Mouse (Mus musculus): ENCODE results near the gene Calcoco2. TPM values are rescaled to one million over a fixed set of nuclear protein-coding genes. Genes with fewer than 3 reads are reported as not detected.
"Not testable (repeated sequence)": the region's sequence is repeated elsewhere in the genome, so short reads cannot be mapped to it uniquely, and the experiment has no call there.

Gene Calcoco2
- polyA plus RNA-seq, 1 experiment from 2014 or later, result not detected

DNA sequence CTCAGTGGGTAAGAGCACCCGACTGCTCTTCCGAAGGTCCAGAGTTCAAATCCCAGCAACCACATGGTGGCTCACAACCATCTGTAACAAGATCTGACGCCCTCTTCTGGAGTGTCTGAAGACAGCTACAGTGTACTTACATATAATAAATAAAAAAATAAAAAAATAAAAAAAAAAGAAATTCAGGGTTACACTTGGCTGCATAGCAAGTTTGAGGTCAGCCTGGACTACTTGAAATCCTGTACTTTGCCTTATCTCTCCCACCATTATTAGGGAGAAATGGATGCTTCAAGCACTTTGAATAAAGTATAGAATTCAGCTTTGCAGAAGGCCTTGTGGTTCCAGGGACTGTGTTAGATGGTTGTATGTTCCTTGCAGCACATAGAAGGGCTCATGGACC is 5.2 kb upstream of the Calcoco2 start:
- H3K27me3 ChIP-seq; H3K36me3 ChIP-seq; DNase-seq; H3K27ac ChIP-seq; H3K4me2 ChIP-seq; H3K9me3 ChIP-seq (replicated peaks); H3K4me1 ChIP-seq (replicated peaks); H3K9ac ChIP-seq; H3K4me3 ChIP-seq (replicated peaks); ATAC-seq (ENCODE audit: low read depth): not testable (repeated sequence)
- 51% methylated on average over 3 of the region's 3 CpGs for WGBS (ENCODE audit: insufficient replicate concordance)

DNA sequence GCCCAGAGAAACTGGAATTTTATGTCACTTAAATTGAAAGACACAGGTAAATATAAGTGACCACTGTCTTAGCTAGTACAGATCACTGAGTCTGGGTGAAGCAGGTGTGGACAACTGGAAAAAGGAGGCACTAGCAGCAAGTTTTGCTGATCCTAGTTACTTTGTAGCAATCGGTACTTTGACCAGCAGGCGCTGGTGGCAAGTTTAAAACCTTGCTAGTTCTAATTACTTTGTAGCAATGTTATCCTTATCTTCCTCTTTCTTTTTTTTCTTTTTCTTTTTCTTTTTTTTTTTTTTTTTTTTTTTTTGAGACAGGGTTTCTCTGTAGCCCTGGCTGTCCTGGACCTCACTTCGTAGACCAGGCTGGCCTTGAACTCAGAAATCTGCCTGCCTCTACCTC is 4.4 kb upstream of the Calcoco2 start:
- Histone ChIP-seq H3K4me1 (replicated peaks) (no peaks in the 10 kb centered on the region), H3K9me3 (replicated peaks) (no peaks in the 10 kb centered on the region), H3K4me3 (replicated peaks) (no peak overlapping the region), H3K27ac (no peak overlapping the region), H3K36me3 (no peaks in the 10 kb centered on the region), H3K9ac (no peak overlapping the region), H3K27me3 (peaks cover 5% of the 10 kb centered on the region; the same call in 1 of the 2 replicates), H3K4me2 (no peak overlapping the region)
- ATAC-seq (ENCODE audit: low read depth) (no peak), DNase-seq (no peak)
- 76% methylated on average over 3 of the region's 3 CpGs for WGBS (ENCODE audit: insufficient replicate concordance)

DNA sequence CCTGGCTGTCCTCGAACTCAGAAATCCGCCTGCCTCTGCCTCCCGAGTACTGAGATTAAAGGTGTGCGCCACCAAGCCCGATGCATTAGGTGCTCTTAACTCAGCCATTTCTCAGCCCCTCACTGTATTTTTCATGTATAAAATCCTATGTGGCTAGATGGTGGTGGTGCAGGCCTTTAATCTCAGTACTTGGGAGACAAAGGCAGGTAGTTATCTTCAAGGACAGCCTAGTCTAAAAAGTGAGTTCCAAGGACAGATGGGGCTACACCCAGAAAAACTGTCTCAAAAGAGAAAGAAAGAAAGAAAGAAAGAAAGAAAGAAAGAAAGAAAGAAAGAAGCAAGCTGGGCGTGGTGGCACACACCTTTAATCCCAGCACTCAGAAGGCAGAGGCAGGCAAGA is 3.7 kb upstream of the Calcoco2 start:
- 0 out of 2 replicates have a peak, but pooled peaks cover 5% of the 10 kb centered on the region for H3K27me3 ChIP-seq
- no peak for DNase-seq
- H3K4me3 ChIP-seq (replicated peaks), result no peak overlapping the region
- no peaks in the 10 kb centered on the region for H3K4me1 ChIP-seq (replicated peaks)
- H3K4me2 ChIP-seq, result no peak overlapping the region
- 67% methylated on average over 6 of the region's 6 CpGs for WGBS (ENCODE audit: insufficient replicate concordance)
- H3K27ac ChIP-seq, result no peak overlapping the region
- no peak for ATAC-seq (ENCODE audit: low read depth)
- H3K9ac ChIP-seq, result no peak overlapping the region
- H3K36me3 ChIP-seq, result no peaks in the 10 kb centered on the region
- H3K9me3 ChIP-seq (replicated peaks), result no peaks in the 10 kb centered on the region

DNA sequence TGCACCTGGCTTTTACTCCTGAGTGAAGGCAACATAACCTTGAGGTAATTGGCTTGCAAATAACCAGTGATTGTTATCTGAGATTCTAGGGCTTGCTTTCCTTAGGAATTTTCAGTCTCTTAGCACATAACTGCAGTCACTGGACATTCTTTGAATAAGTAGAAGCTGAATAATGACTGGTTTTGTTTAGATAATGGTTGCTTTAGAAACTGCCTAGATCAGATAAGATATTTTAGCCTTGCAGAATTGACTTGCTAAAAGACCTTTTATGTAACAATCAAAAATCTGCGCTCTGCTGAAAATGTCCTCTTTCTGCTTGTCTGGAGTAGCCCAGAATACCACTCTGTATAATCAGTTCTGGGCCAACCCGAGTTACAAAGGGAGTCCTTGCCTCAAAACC is 2.3 kb upstream of the Calcoco2 start:
- no peaks in the 10 kb centered on the region for H3K4me1 ChIP-seq (replicated peaks)
- no peak overlapping the region for H3K27ac ChIP-seq
- no peak overlapping the region for H3K4me2 ChIP-seq
- no peaks in the 10 kb centered on the region for H3K36me3 ChIP-seq
- H3K9ac ChIP-seq, result no peak overlapping the region
- WGBS (ENCODE audit: insufficient replicate concordance), result 42% methylated on average over 2 of the region's 2 CpGs
- H3K4me3 ChIP-seq (replicated peaks), result no peak overlapping the region
- H3K27me3 ChIP-seq, result 0 out of 2 replicates have a peak, but pooled peaks cover 5% of the 10 kb centered on the region
- DNase-seq (no peak), ATAC-seq (ENCODE audit: low read depth) (no peak)
- H3K9me3 ChIP-seq (replicated peaks), result no peaks in the 10 kb centered on the region

DNA sequence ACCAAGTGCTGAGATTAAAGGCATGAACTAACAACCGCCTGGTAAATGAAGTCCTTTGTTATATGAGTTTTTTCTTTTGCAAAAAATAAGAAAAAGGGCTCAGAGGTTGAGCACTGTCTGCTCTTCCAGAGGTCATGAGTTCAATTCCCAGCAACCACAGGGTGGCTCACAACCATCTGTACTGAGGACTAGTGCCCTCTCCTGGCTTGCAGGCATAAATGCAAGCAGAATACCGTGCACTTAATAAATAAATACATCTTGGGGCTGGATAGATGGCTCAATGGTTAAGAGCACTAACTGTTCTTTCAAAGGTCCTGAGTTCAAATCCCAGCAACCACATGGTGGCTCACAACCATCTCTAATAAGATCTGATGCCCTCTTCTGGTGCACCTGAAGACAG is 814 bp downstream of the Calcoco2 start:
- not testable (repeated sequence) for H3K27ac ChIP-seq; H3K9ac ChIP-seq; H3K4me2 ChIP-seq; ATAC-seq (ENCODE audit: low read depth); H3K4me1 ChIP-seq (replicated peaks); H3K36me3 ChIP-seq; H3K27me3 ChIP-seq; H3K9me3 ChIP-seq (replicated peaks); DNase-seq; H3K4me3 ChIP-seq (replicated peaks)
- WGBS (ENCODE audit: insufficient replicate concordance), result 42% methylated on average over 2 of the region's 2 CpGs

DNA sequence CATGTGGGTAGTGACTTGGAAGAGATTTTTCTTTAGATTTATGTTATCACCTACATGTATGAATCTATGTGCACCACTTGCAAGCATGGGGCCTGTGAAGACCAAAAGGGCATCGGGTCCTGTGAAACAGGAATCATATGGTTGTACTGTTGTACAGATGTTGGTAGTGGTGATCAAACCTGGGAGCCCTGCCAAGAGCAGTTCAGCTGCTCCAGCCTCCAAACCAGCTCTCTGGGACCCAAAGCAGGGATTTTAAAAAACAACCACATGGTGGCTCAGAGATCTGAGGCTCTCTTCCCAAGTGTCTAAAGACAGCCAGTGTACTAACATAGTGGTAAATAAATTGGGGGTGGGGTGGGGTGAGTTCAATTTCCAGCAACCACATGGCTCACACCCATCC is 3.4 kb downstream of the Calcoco2 start:
- Histone ChIP-seq H3K4me1 (replicated peaks) (no peaks in the 10 kb centered on the region), H3K4me3 (replicated peaks) (no peak overlapping the region), H3K36me3 (no peaks in the 10 kb centered on the region), H3K4me2 (no peak overlapping the region), H3K9me3 (replicated peaks) (no peaks in the 10 kb centered on the region), H3K27me3 (0 out of 2 replicates have a peak, but pooled peaks cover 5% of the 10 kb centered on the region), H3K27ac (no peak overlapping the region), H3K9ac (no peak overlapping the region)
- 55% methylated on average over 1 of the region's 1 CpGs for WGBS (ENCODE audit: insufficient replicate concordance)
- ATAC-seq (ENCODE audit: low read depth), result no peak
- no peak for DNase-seq

DNA sequence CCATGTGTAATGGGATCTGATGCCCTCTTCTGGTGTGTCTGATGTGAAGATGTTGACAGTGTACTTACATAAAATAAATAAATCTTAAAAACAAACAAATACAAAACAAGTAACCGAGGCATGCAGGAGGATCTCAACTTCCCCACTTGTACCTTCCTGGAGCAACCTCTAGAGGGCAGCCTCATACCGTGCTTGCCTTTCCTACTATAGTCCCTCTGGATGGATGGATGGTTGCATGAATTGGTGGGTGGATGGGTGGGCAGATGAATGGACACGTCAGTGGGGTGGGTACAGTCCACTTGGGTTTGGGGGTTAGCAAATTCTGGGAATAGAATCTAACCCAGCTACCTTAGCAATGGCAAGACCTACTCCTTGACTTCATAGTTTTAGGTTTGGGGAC is 18.4 kb downstream of the Calcoco2 start:
- WGBS (ENCODE audit: insufficient replicate concordance), result 6% methylated on average over 3 of the region's 3 CpGs
- H3K4me3 ChIP-seq (replicated peaks), result no peak overlapping the region
- DNase-seq (no peak), ATAC-seq (ENCODE audit: low read depth) (no peak)
- no peak overlapping the region for H3K9ac ChIP-seq
- no peaks in the 10 kb centered on the region for H3K9me3 ChIP-seq (replicated peaks)
- H3K36me3 ChIP-seq, result no peaks in the 10 kb centered on the region
- no peak overlapping the region for H3K4me2 ChIP-seq
- H3K27ac ChIP-seq, result no peak overlapping the region
- peaks cover 12% of the 10 kb centered on the region for H3K27me3 ChIP-seq
- no peaks in the 10 kb centered on the region for H3K4me1 ChIP-seq (replicated peaks)

DNA sequence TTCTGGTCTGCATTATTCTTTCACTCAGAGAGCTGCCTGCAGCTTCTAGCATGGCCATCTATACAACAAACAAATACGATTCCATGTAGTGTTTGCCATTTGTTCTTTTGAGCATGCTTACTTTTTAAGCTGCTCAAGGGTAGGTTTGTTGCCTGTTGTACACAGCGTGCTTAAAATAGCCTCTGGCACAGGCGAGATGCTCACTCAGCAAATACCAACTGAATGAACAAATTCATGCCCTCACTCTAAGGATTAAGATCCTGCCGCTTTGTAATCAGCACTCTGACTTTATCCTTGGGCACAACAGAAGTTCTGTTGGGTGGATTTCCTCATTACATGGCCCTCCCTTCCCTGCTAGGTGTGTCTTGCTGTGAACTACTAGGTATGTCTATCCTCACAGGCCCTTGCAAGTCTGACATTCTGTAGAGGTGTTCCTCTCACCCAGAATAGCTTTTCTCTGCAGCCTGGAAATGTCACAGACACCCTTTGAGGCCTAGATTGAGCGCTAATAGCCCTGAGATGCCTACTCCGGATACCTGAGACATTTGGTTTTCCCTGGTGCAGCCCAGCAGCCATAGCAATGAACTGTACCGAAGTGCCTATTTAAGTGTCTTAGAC is 19.0 kb downstream of the Calcoco2 start:
- H3K4me2 ChIP-seq, result no peak overlapping the region
- H3K9ac ChIP-seq, result no peak overlapping the region
- H3K27me3 ChIP-seq, result peaks cover 12% of the 10 kb centered on the region
- no peaks in the 10 kb centered on the region for H3K36me3 ChIP-seq
- no peaks in the 10 kb centered on the region for H3K4me1 ChIP-seq (replicated peaks)
- no peak overlapping the region for H3K27ac ChIP-seq
- H3K9me3 ChIP-seq (replicated peaks), result no peaks in the 10 kb centered on the region
- H3K4me3 ChIP-seq (replicated peaks), result no peak overlapping the region
- no peak for DNase-seq
- 37% methylated on average over 7 of the region's 7 CpGs for WGBS (ENCODE audit: insufficient replicate concordance)
- ATAC-seq (ENCODE audit: low read depth), result no peak

DNA sequence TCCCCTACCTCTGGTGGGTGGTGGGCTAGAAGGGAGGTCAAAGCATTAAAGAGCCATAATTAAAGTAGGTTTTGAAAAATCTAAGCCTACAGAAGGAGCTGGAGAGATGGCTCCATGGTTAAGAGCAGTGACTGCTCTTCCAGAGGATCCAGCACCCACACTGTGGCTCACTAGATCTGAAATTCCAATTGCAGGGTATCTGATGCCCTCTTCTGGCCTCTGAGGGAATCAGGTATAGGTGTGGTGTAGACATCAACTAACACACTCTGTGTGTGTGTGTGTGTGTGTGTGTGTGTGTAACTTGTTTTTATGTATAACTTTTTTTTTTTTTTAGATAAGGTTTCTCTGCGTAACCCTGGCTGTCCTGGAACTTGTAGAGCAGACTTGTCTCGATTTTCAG is 20.7 kb downstream of the Calcoco2 start:
- WGBS (ENCODE audit: insufficient replicate concordance), result 37% methylated on average over 2 of the region's 2 CpGs
- Histone ChIP-seq H3K9me3 (replicated peaks) (no peaks in the 10 kb centered on the region), H3K4me1 (replicated peaks) (no peaks in the 10 kb centered on the region), H3K36me3 (no peaks in the 10 kb centered on the region), H3K9ac (no peak overlapping the region), H3K27ac (no peak overlapping the region), H3K4me2 (no peak overlapping the region), H3K4me3 (replicated peaks) (no peak overlapping the region), H3K27me3 (0 out of 2 replicates have a peak, but pooled peaks cover 2% of the 10 kb centered on the region)
- ATAC-seq (ENCODE audit: low read depth) (no peak), DNase-seq (no peak)

DNA sequence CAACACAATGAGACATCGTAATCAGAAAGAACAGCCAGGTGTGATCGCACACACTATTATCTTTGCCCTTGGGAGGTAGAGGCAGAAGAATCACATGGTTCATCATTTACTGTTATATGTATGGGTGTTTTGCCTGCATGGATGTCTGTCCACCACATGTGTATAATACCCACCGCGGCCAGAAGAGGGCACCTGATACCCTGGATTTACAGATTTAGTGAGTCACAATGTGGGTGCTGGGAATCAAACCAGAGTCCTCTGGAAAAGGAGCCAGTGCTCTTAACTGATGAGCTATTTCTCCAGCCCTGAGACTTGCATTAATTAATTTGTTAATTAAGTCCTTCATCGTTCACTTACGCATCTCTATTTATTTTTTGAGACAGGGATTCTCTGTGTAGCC is 23.8 kb downstream of the Calcoco2 start:
- no peak overlapping the region for H3K27ac ChIP-seq
- no peaks in the 10 kb centered on the region for H3K4me1 ChIP-seq (replicated peaks)
- WGBS (ENCODE audit: insufficient replicate concordance), result 76% methylated on average over 6 of the region's 6 CpGs
- DNase-seq, result no peak
- H3K27me3 ChIP-seq, result 0 out of 2 replicates have a peak, but pooled peaks cover 10% of the 10 kb centered on the region
- H3K9ac ChIP-seq, result no peak overlapping the region
- H3K4me2 ChIP-seq, result no peak overlapping the region
- no peaks in the 10 kb centered on the region for H3K36me3 ChIP-seq
- no peaks in the 10 kb centered on the region for H3K9me3 ChIP-seq (replicated peaks)
- no peak for ATAC-seq (ENCODE audit: low read depth)
- H3K4me3 ChIP-seq (replicated peaks), result no peak overlapping the region

DNA sequence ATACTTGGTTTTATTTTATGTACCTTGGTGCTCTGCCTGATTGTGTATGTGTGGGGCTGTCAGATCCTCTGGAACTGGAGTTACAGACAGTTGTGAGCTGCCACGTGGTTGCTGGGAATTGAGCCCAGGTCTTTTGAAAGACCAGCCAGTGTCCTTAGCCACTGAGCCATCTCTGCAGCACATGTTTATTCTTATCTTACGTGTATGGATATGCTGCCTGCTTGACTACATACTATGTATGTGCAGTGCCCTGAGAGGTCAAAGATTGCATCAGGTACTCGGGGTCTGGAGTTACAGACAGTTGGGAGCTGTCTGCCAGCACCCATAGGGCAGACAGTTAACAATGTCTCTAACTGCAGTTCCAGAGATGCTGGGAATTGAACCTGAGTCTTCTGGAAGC is 29.1 kb downstream of the Calcoco2 start:
- ATAC-seq (ENCODE audit: low read depth), result no peak
- WGBS (ENCODE audit: insufficient replicate concordance), result 50% methylated on average over 3 of the region's 3 CpGs

DNA sequence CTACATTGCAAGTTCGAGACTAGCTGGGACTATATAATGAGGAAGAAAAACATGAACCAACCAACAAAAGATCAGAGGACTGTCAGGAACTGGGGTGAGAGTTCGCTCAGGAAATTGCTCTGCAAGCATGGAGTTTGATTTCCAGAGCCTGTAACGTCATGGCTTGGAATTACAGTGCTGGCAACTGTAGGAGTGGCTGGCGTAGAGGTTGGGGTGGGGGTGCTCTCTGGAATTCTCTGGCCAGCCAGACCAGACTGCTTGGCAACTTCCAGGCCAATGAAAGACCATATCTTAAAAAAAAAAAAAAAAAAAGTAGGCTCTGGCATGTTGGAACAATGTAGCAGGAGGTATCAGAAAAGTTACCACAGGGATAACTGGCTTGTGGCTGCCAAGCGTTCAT is 31.0 kb downstream of the Calcoco2 start:
- Histone ChIP-seq H3K27ac (no peak overlapping the region), H3K4me2 (no peak overlapping the region), H3K9ac (no peak overlapping the region), H3K4me3 (replicated peaks) (no peak overlapping the region), H3K4me1 (replicated peaks) (peaks cover 11% of the 10 kb centered on the region), H3K27me3 (0 out of 2 replicates have a peak, but pooled peaks cover 8% of the 10 kb centered on the region), H3K9me3 (replicated peaks) (no peaks in the 10 kb centered on the region), H3K36me3 (no peaks in the 10 kb centered on the region)
- ATAC-seq (ENCODE audit: low read depth) (no peak), DNase-seq (no peak)
- WGBS (ENCODE audit: insufficient replicate concordance), result 75% methylated on average over 5 of the region's 5 CpGs

More for the DNA sequence above, 29.1 kb downstream of the Calcoco2 start:
- no peak overlapping the region for H3K4me3 ChIP-seq (replicated peaks)
- H3K4me1 ChIP-seq (replicated peaks), result no peaks in the 10 kb centered on the region
- no peak overlapping the region for H3K9ac ChIP-seq
- no peak overlapping the region for H3K4me2 ChIP-seq
- H3K36me3 ChIP-seq, result no peaks in the 10 kb centered on the region
- DNase-seq, result no peak
- no peak overlapping the region for H3K27ac ChIP-seq
- H3K9me3 ChIP-seq (replicated peaks), result no peaks in the 10 kb centered on the region
- H3K27me3 ChIP-seq, result 0 out of 2 replicates have a peak, but pooled peaks cover 8% of the 10 kb centered on the region
